Mouse (Mus musculus) heart, postnatal 0 days (tissue): ENCODE results near the gene Ace2. TPM values are rescaled to one million over a fixed set of nuclear protein-coding genes. Genes with fewer than 3 reads are reported as not detected.

Experiments
- ATAC-seq: fragments of 200-750 bp; cut with Nextera tagmentation; 2 replicates; pipeline ENCODE4 v1.8.0; 2017; ENCODE audit warnings: low read depth, moderate number of reproducible peaks, moderate library complexity; ENCODE audit not compliant: insufficient read depth
- DNase-seq: peaks from one replicate; pipeline ENCODE4 v3.0.0-alpha.2; 2016; ENCODE audit warnings: low spot score
- H3K27ac ChIP-seq: fragments of 300-500 bp; sonication (generic); 2 replicates; pipeline ENCODE4 v1.5.1; 2014; ENCODE audit warnings: low read depth, mild to moderate bottlenecking
- H3K27me3 ChIP-seq: fragments of 300-500 bp; sonication (generic); 2 replicates; pipeline ENCODE4 v1.6.1; 2014; ENCODE audit warnings: low read length, mixed read lengths; ENCODE audit not compliant: control insufficient read depth, insufficient read depth
- H3K36me3 ChIP-seq: fragments of 300-500 bp; sonication (generic); replicated peaks from 2 replicates; pipeline ENCODE4 v1.6.1; 2014; ENCODE audit warnings: low read length, mixed read lengths; ENCODE audit not compliant: control insufficient read depth, insufficient read depth
- H3K4me1 ChIP-seq: fragments of 300-500 bp; sonication (generic); 2 replicates; pipeline ENCODE4 v1.6.1; 2014; ENCODE audit warnings: antibody characterized with exemption; ENCODE audit not compliant: control insufficient read depth, insufficient read depth
- H3K4me2 ChIP-seq: fragments of 300-500 bp; sonication (generic); 2 replicates; pipeline ENCODE4 v1.6.1; 2014; ENCODE audit warnings: low read depth, mild to moderate bottlenecking, low read length, moderate library complexity
- H3K4me3 ChIP-seq: fragments of 300-500 bp; sonication (generic); 2 replicates; pipeline ENCODE4 v1.5.1; 2014; ENCODE audit warnings: low read depth, low read length
- H3K9ac ChIP-seq: fragments of 300-500 bp; sonication (generic); replicated peaks from 2 replicates; pipeline ENCODE4 v1.6.1; 2014; ENCODE audit warnings: low read depth, low read length, mixed read lengths
- H3K9me3 ChIP-seq: fragments of 300-500 bp; sonication (generic); replicated peaks from 2 replicates; pipeline ENCODE4 v1.6.1; 2016; ENCODE audit warnings: low read length; ENCODE audit not compliant: control insufficient read depth
- CTCF ChIP-seq: IDR thresholded peaks from 2 replicates; pipeline ENCODE4 v1.5.1; 2016; ENCODE audit warnings: antibody characterized with exemption, control low read depth, low read depth
- EP300 ChIP-seq: IDR thresholded peaks from 2 replicates; pipeline ENCODE4 v1.6.1; 2016; ENCODE audit warnings: antibody characterized with exemption, low read depth
- WGBS: fragments of 180-500 bp; shearing (Covaris S2); extraction: QIAGEN DNeasy Blood & Tissue Kit; methylation state at CpG from one replicate; pipeline ENCODE4 v1.1.7; 2014; 5-methylcytosine and 5-hydroxymethylcytosine counted together
- polyA plus RNA-seq: library from polyadenylated mRNA; unstranded; fragments of >200 nt; fragmentation: Nextera tagmentation; extraction: Ambion mirVana; gene quantifications from 2 replicates; pipeline ENCODE4 v1.2.1, GENCODE M21; 2015
- total RNA-seq: library from RNA; depleted of rRNA; stranded (reverse); fragments of >200 nt; gene quantifications from 2 replicates; pipeline ENCODE4 v1.2.3, GENCODE M21; 2014; ENCODE audit warnings: low replicate concordance; rRNA removed

The Ace2 gene
- total RNA-seq (0.15 TPM in 1 of 2 replicates, not detected in the other), polyA plus RNA-seq (0.31 and 0.44 TPM in 2 replicates)

DNA sequence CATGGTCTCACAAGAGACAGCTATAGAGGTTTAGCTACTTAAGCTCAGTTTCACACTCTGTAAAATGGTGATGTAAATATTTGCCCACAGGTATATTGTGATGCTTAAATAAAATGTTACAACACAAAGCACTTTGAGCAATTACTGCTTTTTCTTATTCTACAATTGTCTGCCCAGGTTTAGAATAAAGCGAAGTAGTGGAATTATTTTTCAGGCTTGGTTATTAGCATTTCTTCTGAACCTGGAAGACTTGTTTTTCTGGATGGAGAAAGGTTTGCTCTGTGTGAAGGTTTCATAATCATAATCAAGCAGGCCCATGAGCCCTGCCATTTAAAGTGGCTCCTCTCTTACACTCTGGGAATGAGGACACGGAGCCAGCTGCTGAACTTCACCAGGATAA, at the start of gene Ace2:
Ace2 (plus strand) TSS at position 301 of the 400 bp plus-strand sequence.
- Histone ChIP-seq H3K4me2 (no peak within 1 kb of the TSS), H3K36me3 (no peaks in the 10 kb centered on the region), H3K9me3 (no peaks in the 10 kb centered on the region), H3K27me3 (no peaks in the 10 kb centered on the region), H3K9ac (no peak within 1 kb of the TSS), H3K27ac (no peak within 1 kb of the TSS), H3K4me3 (no peak within 1 kb of the TSS), H3K4me1 (no peaks in the 10 kb centered on the region)
- DNase-seq (no peak), ATAC-seq (no peak)
- 71% methylated on average over 2 of the region's 2 CpGs for WGBS
- TF ChIP-seq EP300 (no peak), CTCF (no peak)

DNA sequence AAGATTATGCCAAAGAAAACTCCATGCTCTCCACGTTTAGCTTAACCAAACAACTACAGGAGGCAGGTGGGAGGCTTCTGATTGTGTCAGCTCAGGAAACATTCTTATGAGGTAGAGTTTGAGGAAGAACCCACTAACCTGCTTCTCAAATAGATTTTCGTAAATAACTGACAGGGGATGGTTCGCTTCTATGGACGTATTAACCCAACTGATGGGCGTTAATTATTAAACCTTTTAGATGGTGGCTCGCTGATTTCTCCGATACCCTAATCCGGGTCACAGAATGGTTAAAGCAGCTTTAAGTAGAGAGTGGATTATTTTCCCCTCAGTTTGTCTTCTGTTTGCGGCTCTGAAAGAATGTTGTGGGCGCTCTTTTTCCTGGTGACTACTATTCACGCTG, 49.2 kb upstream of the Ace2 start:
- Histone ChIP-seq H3K9me3 (no peaks in the 10 kb centered on the region), H3K4me1 (no peaks in the 10 kb centered on the region), H3K27ac (no peak overlapping the region), H3K27me3 (no peaks in the 10 kb centered on the region), H3K9ac (no peak overlapping the region), H3K36me3 (no peaks in the 10 kb centered on the region), H3K4me2 (no peak overlapping the region), H3K4me3 (no peak overlapping the region)
- DNase-seq: no peak
- ATAC-seq: no peak
- TF ChIP-seq EP300: no peak
- no peak for TF ChIP-seq CTCF
- 77% methylated on average over 11 of the region's 11 CpGs for WGBS

DNA sequence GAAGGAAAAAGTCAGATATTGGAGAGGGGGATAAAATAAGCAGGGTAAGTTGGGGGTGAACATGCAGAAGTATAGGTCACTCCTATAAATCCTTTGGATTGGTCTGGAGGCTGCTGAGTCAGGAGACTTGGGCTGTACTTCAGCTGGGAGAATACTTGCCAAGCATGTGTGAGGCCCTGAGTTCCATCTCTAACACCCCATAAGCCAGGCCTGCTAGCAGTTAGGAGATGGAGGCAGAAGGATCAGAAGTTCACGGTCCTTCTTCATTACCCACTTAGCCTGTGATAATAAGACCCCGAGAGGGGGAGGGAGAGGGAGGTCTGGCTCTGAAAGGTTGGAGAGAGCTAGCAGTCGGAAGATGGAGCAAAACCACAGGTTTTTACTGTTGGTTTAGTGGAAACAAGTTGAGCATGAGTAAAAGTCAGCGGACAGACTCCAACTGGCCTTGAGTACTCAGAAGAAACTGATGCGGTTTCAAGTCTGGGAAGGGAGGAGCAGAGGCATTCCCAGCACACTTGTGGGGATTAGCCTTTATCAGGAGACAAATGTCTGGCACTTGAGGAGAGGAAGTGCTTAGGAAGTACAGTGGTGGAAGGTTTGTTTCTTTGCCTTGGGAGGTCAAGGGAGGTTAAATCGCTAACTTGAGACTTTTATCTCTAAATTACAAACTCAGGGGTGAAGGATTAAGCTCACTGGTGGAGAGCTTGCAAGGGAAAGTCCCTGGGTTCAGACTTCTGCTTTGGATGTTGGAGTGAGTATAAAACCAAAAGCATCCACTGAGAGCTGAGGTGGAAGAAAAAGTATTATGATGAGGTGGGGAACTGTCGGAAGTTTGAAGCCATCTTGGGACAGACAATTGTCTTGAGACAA, 46.6 kb upstream of the Ace2 start:
- Histone ChIP-seq H3K36me3 (no peaks in the 10 kb centered on the region), H3K4me3 (no peak overlapping the region), H3K9ac (no peak overlapping the region), H3K4me1 (no peaks in the 10 kb centered on the region), H3K4me2 (no peak overlapping the region), H3K9me3 (no peaks in the 10 kb centered on the region), H3K27ac (no peak overlapping the region), H3K27me3 (no peaks in the 10 kb centered on the region)
- ATAC-seq: no peak
- DNase-seq: no peak
- 22% methylated on average over 7 of the region's 7 CpGs for WGBS
- TF ChIP-seq CTCF (no peak), EP300 (no peak)

DNA sequence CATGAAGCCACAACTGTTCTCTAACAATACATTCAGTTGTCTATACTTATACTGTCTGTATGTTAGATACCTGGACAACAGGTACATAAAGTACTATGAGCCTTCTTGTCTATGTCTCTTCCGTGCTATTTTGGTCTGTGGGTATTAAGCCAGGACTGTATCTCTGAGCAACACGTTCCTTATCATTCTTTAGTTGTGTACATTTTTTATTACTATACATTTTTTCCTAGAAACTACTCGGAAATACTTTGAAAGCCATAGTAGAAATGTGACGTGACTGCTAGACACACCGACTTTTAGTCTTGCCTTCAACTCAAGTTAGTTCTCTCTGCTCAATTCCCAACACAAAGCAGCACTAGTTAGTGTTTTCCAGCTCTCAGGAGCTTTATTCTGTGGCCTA, 45.7 kb upstream of the Ace2 start:
- Histone ChIP-seq H3K27ac (no peak overlapping the region), H3K9ac (no peak overlapping the region), H3K9me3 (no peaks in the 10 kb centered on the region), H3K27me3 (no peaks in the 10 kb centered on the region), H3K4me1 (no peaks in the 10 kb centered on the region), H3K4me2 (no peak overlapping the region), H3K36me3 (no peaks in the 10 kb centered on the region), H3K4me3 (no peak overlapping the region)
- no peak for DNase-seq
- ATAC-seq: no peak
- WGBS: 74% methylated on average over 5 of the region's 5 CpGs
- TF ChIP-seq CTCF (no peak), EP300 (no peak)

DNA sequence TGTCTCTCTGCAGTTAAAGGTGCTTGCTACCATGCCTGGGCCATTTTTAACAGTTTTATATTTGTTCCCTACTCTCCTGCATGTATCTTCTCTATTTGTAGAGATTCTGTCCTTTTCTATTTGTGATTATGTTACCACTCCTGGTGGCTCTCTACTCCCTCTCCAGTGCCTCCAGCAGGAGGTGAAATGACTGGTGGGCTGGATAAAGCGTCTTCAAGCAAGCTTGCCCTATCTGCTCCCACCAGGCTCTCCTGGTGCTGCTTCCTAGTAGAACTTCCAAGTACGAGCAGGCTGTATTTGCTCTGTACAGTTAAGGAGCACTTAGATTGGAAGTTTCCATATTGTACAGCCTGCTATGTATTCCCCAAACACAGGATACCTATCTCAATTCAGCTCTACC, 43.3 kb upstream of the Ace2 start:
- no peak for DNase-seq
- no peak for ATAC-seq
- no peaks in the 10 kb centered on the region for H3K9me3 ChIP-seq

More for the DNA sequence above, 43.3 kb upstream of the Ace2 start:
- H3K4me3 ChIP-seq: no peak overlapping the region
- no peaks in the 10 kb centered on the region for H3K27me3 ChIP-seq
- WGBS: 63% methylated on average over 2 of the region's 2 CpGs
- H3K9ac ChIP-seq: no peak overlapping the region
- H3K27ac ChIP-seq: no peak overlapping the region
- no peak overlapping the region for H3K4me2 ChIP-seq
- no peaks in the 10 kb centered on the region for H3K36me3 ChIP-seq
- TF ChIP-seq EP300: no peak
- H3K4me1 ChIP-seq: no peaks in the 10 kb centered on the region
